Mouse (Mus musculus): Measurements from ENCODE around the gene Cdc34. TPM values are rescaled to one million over a fixed set of nuclear protein-coding genes. Genes with fewer than 3 reads are reported as not detected.

The Cdc34 gene
- polyA plus RNA-seq, 1 experiment from 2014 or later, result 178 TPM

DNA sequence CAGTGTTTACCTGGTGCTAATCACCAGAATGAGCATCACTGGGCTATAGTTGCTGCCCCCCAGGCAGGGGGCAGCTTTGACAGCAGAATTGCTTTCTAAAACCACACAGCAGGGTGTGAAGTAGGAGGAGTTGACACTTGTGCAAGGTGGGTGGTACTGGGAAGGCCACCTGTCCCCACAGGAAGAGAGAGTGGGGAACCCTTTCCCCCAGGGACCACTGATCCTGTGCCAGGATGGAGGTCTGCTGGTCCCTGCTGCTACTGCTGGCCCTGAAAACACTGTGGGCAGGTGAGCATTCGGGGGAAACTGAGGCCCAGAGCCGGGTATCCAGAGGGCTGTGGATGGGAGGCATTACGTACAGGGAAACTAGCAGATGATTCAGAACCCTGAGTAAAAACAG is 7.2 kb downstream of the Cdc34 start:
- Histone ChIP-seq H3K27me3 (ENCODE audit: control insufficient read depth, insufficient read depth, low read length) (no peaks in the 10 kb centered on the region), H3K36me3 (ENCODE audit: control insufficient read depth, insufficient read depth, low read length) (peaks cover 31% of the 10 kb centered on the region), H3K4me1 (ENCODE audit: control insufficient read depth, insufficient read depth, low read length) (no peaks in the 10 kb centered on the region), H3K27ac (ENCODE audit: low read depth, low read length) (no peak overlapping the region), H3K9ac (ENCODE audit: low read length) (no peak overlapping the region), H3K4me3 (ENCODE audit: low read depth, low read length) (no peak overlapping the region), H3K4me2 (no peak overlapping the region), H3K9me3 (ENCODE audit: control insufficient read depth, low read length) (no peaks in the 10 kb centered on the region; the same call in 1 of the 2 replicates)
- 92% methylated on average over 3 of the region's 3 CpGs for WGBS
- no peak for DNase-seq (ENCODE audit: low spot score, missing footprints)
- ATAC-seq (ENCODE audit: low FRiP score), result no peak

GRCm38 (mm10) chr10:79691986-79692548 is 10.1 kb downstream of the Cdc34 start:
- WGBS, result 89% methylated on average over 2 of the region's 2 CpGs
- no peaks in the 10 kb centered on the region; the same call in 1 of the 2 replicates for H3K9me3 ChIP-seq (ENCODE audit: control insufficient read depth, low read length)
- ATAC-seq (ENCODE audit: low FRiP score), result no peak

GRCm38 (mm10) chr10:79693580-79694378 is 11.8 kb downstream of the Cdc34 start:
- Histone ChIP-seq H3K36me3 (ENCODE audit: control insufficient read depth, insufficient read depth, low read length) (0 out of 2 replicates have a peak, but pooled peaks cover 2% of the 10 kb centered on the region), H3K9ac (ENCODE audit: low read length) (no peak overlapping the region), H3K27ac (ENCODE audit: low read depth, low read length) (no peak overlapping the region), H3K27me3 (ENCODE audit: control insufficient read depth, insufficient read depth, low read length) (no peaks in the 10 kb centered on the region), H3K9me3 (ENCODE audit: control insufficient read depth, low read length) (no peaks in the 10 kb centered on the region; the same call in 1 of the 2 replicates), H3K4me3 (ENCODE audit: low read depth, low read length) (no peak overlapping the region), H3K4me1 (ENCODE audit: control insufficient read depth, insufficient read depth, low read length) (no peaks in the 10 kb centered on the region), H3K4me2 (no peak overlapping the region)
- ATAC-seq (ENCODE audit: low FRiP score) (no peak), DNase-seq (ENCODE audit: low spot score, missing footprints) (no peak)
- 82% methylated on average over 12 of the region's 12 CpGs for WGBS

More at GRCm38 (mm10) chr10:79691986-79692548, 10.1 kb downstream of the Cdc34 start:
- no peak for DNase-seq (ENCODE audit: low spot score, missing footprints)
- Histone ChIP-seq H3K27me3 (ENCODE audit: control insufficient read depth, insufficient read depth, low read length) (no peaks in the 10 kb centered on the region), H3K9ac (ENCODE audit: low read length) (no peak overlapping the region), H3K27ac (ENCODE audit: low read depth, low read length) (no peak overlapping the region), H3K36me3 (ENCODE audit: control insufficient read depth, insufficient read depth, low read length) (peaks cover 13% of the 10 kb centered on the region), H3K4me3 (ENCODE audit: low read depth, low read length) (no peak overlapping the region), H3K4me1 (ENCODE audit: control insufficient read depth, insufficient read depth, low read length) (no peaks in the 10 kb centered on the region), H3K4me2 (no peak overlapping the region)

- Histone ChIP-seq H3K9ac (ENCODE audit: low read length) (no peak overlapping the region), H3K36me3 (ENCODE audit: control insufficient read depth, insufficient read depth, low read length) (no peaks in the 10 kb centered on the region), H3K4me3 (ENCODE audit: low read depth, low read length) (no peak overlapping the region), H3K27ac (ENCODE audit: low read depth, low read length) (no peak overlapping the region), H3K4me1 (ENCODE audit: control insufficient read depth, insufficient read depth, low read length) (no peaks in the 10 kb centered on the region), H3K27me3 (ENCODE audit: control insufficient read depth, insufficient read depth, low read length) (no peaks in the 10 kb centered on the region), H3K9me3 (ENCODE audit: control insufficient read depth, low read length) (no peaks in the 10 kb centered on the region; the same call in 1 of the 2 replicates), H3K4me2 (no peak overlapping the region)
- DNase-seq (ENCODE audit: low spot score, missing footprints), result no peak
- no peak for ATAC-seq (ENCODE audit: low FRiP score)
- WGBS, result 84% methylated on average over 6 of the region's 6 CpGs
Observed at GRCm38 (mm10) chr10:79694379-79694655, 12.3 kb downstream of the Cdc34 start.

GRCm38 (mm10) chr10:79695231-79696128 is 13.5 kb downstream of the Cdc34 start:
- DNase-seq (ENCODE audit: low spot score, missing footprints) (no peak), ATAC-seq (ENCODE audit: low FRiP score) (peak; percentile 71; the same call in 1 of the 2 replicates)
- Histone ChIP-seq H3K27me3 (ENCODE audit: control insufficient read depth, insufficient read depth, low read length) (no peaks in the 10 kb centered on the region), H3K4me1 (ENCODE audit: control insufficient read depth, insufficient read depth, low read length) (no peaks in the 10 kb centered on the region), H3K36me3 (ENCODE audit: control insufficient read depth, insufficient read depth, low read length) (no peaks in the 10 kb centered on the region), H3K9me3 (ENCODE audit: control insufficient read depth, low read length) (no peaks in the 10 kb centered on the region; the same call in 1 of the 2 replicates), H3K27ac (ENCODE audit: low read depth, low read length) (no peak overlapping the region), H3K4me3 (ENCODE audit: low read depth, low read length) (no peak overlapping the region), H3K9ac (ENCODE audit: low read length) (no peak overlapping the region), H3K4me2 (no peak overlapping the region)
- WGBS, result 65% methylated on average over 13 of the region's 13 CpGs

GRCm38 (mm10) chr10:79696129-79696651 is 14.2 kb downstream of the Cdc34 start:
- Histone ChIP-seq H3K9me3 (ENCODE audit: control insufficient read depth, low read length) (no peaks in the 10 kb centered on the region; the same call in 1 of the 2 replicates), H3K4me3 (ENCODE audit: low read depth, low read length) (no peak overlapping the region), H3K27me3 (ENCODE audit: control insufficient read depth, insufficient read depth, low read length) (no peaks in the 10 kb centered on the region), H3K9ac (ENCODE audit: low read length) (no peak overlapping the region), H3K27ac (ENCODE audit: low read depth, low read length) (no peak overlapping the region), H3K4me1 (ENCODE audit: control insufficient read depth, insufficient read depth, low read length) (no peaks in the 10 kb centered on the region), H3K36me3 (ENCODE audit: control insufficient read depth, insufficient read depth, low read length) (no peaks in the 10 kb centered on the region), H3K4me2 (no peak overlapping the region)
- no peak for DNase-seq (ENCODE audit: low spot score, missing footprints)
- WGBS, result 72% methylated on average over 9 of the region's 9 CpGs
- ATAC-seq (ENCODE audit: low FRiP score), result no peak

DNA sequence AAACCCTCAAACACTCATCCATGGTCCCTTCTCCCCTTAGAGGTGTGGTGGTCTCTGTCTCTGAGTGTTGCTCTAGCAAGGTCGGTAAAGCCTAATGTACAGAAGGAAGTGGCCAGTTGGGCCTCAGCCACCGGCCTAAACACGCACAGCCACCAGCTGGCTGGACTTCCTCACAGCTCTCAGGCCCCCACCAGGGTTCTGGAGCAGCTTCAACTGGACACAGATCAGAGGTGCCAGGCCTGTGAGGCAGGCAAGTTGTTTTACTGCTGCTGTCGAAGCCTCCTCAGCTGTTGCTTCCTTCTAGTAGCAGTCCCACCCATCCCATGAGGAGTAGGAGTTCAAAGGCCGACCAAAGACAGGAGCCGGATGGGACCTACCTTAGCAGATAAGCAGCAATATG is 15.9 kb downstream of the Cdc34 start:
- ATAC-seq (ENCODE audit: low FRiP score) (no peak), DNase-seq (ENCODE audit: low spot score, missing footprints) (no peak)
- H3K9me3 ChIP-seq (ENCODE audit: control insufficient read depth, low read length), result no peaks in the 10 kb centered on the region
- no peak overlapping the region for H3K9ac ChIP-seq (ENCODE audit: low read length)
- no peak overlapping the region for H3K4me2 ChIP-seq
- no peak overlapping the region for H3K27ac ChIP-seq (ENCODE audit: low read depth, low read length)
- no peaks in the 10 kb centered on the region for H3K4me1 ChIP-seq (ENCODE audit: control insufficient read depth, insufficient read depth, low read length)
- H3K27me3 ChIP-seq (ENCODE audit: control insufficient read depth, insufficient read depth, low read length), result no peaks in the 10 kb centered on the region
- 86% methylated on average over 6 of the region's 6 CpGs for WGBS
- H3K4me3 ChIP-seq (ENCODE audit: low read depth, low read length), result no peak overlapping the region
- H3K36me3 ChIP-seq (ENCODE audit: control insufficient read depth, insufficient read depth, low read length), result no peaks in the 10 kb centered on the region

- H3K4me2 ChIP-seq, result no peak overlapping the region
- H3K4me1 ChIP-seq (ENCODE audit: control insufficient read depth, insufficient read depth, low read length), result no peaks in the 10 kb centered on the region
- H3K9ac ChIP-seq (ENCODE audit: low read length), result no peak overlapping the region
- WGBS, result 90% methylated on average over 6 of the region's 6 CpGs
- no peaks in the 10 kb centered on the region for H3K9me3 ChIP-seq (ENCODE audit: control insufficient read depth, low read length)
- no peak overlapping the region for H3K27ac ChIP-seq (ENCODE audit: low read depth, low read length)
- ATAC-seq (ENCODE audit: low FRiP score) (no peak), DNase-seq (ENCODE audit: low spot score, missing footprints) (no peak)
- no peaks in the 10 kb centered on the region for H3K36me3 ChIP-seq (ENCODE audit: control insufficient read depth, insufficient read depth, low read length)
- H3K4me3 ChIP-seq (ENCODE audit: low read depth, low read length), result no peak overlapping the region
- H3K27me3 ChIP-seq (ENCODE audit: control insufficient read depth, insufficient read depth, low read length), result no peaks in the 10 kb centered on the region
Observed at GRCm38 (mm10) chr10:79698459-79698858, 16.5 kb downstream of the Cdc34 start.

Measured in midbrain, embryonic 11.5 days (tissue).